Mouse (Mus musculus) telencephalon, adult 2 months (tissue): ENCODE results near the gene Ndufa11.

Experiments used
- DNase-seq: peaks from one replicate; pipeline ENCODE4 v3.0.0-alpha.2; 2011; ENCODE audit warnings: low read depth, low spot score

The Ndufa11 gene

GRCm38 (mm10) chr17:56758132-56758531 lies 40.6 kb downstream of the Ndufa11 start:
- DNase-seq, result no peak

- no peak for DNase-seq
Measured at GRCm38 (mm10) chr17:56759261-56759660, 41.7 kb downstream of the Ndufa11 start.

- DNase-seq, result no peak
Measured at GRCm38 (mm10) chr17:56761077-56761476, 43.5 kb downstream of the Ndufa11 start.

GRCm38 (mm10) chr17:56761991-56762410 lies 44.4 kb downstream of the Ndufa11 start:
- peak; percentile 71 for DNase-seq

- DNase-seq, result no peak
Measured at GRCm38 (mm10) chr17:56762769-56763731, 45.5 kb downstream of the Ndufa11 start.

GRCm38 (mm10) chr17:56763741-56764250 lies 46.2 kb downstream of the Ndufa11 start:
- no peak for DNase-seq

- DNase-seq, result peak; percentile 94
Measured at GRCm38 (mm10) chr17:56764474-56765354, 47.1 kb downstream of the Ndufa11 start, which contains the start of gene Dus3l. TSS of gene Dus3l (plus strand) at chr17:56764757.

- no peak for DNase-seq
Measured at GRCm38 (mm10) chr17:56765431-56765830, 47.9 kb downstream of the Ndufa11 start.

- no peak for DNase-seq
Measured at GRCm38 (mm10) chr17:56766631-56767405, 49.3 kb downstream of the Ndufa11 start.

- no peak for DNase-seq
Measured at GRCm38 (mm10) chr17:56767531-56768135, 50.1 kb downstream of the Ndufa11 start.

GRCm38 (mm10) chr17:56768941-56769340 lies 51.4 kb downstream of the Ndufa11 start:
- DNase-seq, result no peak

GRCm38 (mm10) chr17:56769950-56770349 lies 52.4 kb downstream of the Ndufa11 start, which contains the start of gene Prr22:
TSS of gene Prr22 (plus strand) at chr17:56770250.
- DNase-seq, result no peak
